Mouse (Mus musculus): ENCODE measurements around the gene Kif21b. TPM values are rescaled to one million over a fixed set of nuclear protein-coding genes. Genes with fewer than 3 reads are reported as not detected.

Kif21b gene
- total and polyA plus RNA-seq, 3 experiments: 4.0 to 34.0 TPM; not detected in 1

DNA sequence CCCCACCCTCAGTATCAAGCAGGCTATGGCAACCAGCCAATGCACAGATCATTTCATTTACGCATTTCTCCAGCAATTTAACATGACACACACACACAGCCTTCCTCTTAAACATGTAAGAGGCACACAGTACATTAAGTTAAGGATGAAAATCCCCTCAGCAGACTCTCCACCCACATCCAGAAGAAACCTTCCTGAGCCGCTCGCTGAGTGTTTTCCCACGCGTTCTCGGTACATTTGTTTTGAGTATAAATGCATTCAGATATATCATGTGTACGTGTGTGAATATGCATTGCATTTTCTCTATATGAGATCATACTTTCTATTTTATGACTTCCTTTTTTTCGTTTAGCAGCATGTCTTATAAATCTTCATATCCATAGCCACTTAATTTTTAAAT is 20.2 kb downstream of the Kif21b start:
- no peak overlapping the region for H3K27ac ChIP-seq (ENCODE audit: control insufficient read depth, low read depth, low read length)
- H3K4me3 ChIP-seq (ENCODE audit: control insufficient read depth in 1 of 2, insufficient read depth in 1 of 2, low read depth in 2 of 2, low read length in 2 of 2): no peak overlapping the region
- no peaks in the 10 kb centered on the region for H3K27me3 ChIP-seq (ENCODE audit: control insufficient read depth in 1 of 2, insufficient read depth in 2 of 2, low read length in 2 of 2)
- H3K36me3 ChIP-seq (ENCODE audit: control insufficient read depth in 1 of 2, insufficient read depth in 2 of 2, low read length in 2 of 2): peaks cover 0 to 4% of the 10 kb centered on the region in 2 experiments; a peak in 2 of 4 replicates
- no peak for TF ChIP-seq POLR2AphosphoS5 (IDR thresholded peaks at IDR 0.05; ENCODE audit: borderline replicate concordance, low read depth, low read length)
- no peak for TF ChIP-seq CHD1 (IDR thresholded peaks at IDR 0.05; ENCODE audit: low read depth, low read length)
- no peak for TF ChIP-seq ZMIZ1 (IDR thresholded peaks at IDR 0.05; ENCODE audit: low read depth, low read length)
- no peak for TF ChIP-seq ZC3H11A (IDR thresholded peaks at IDR 0.05; ENCODE audit: low read depth, low read length)
- TF ChIP-seq SMC3 (IDR thresholded peaks at IDR 0.05; ENCODE audit: low read depth, low read length): no peak
- no peak for TF ChIP-seq POLR2A (IDR thresholded peaks at IDR 0.05; ENCODE audit: control insufficient read depth in 1 of 2, insufficient read depth in 1 of 2, low read depth in 1 of 2, low read length in 2 of 2, poor library complexity in 1 of 2)
- TF ChIP-seq KAT2A (conservative IDR thresholded peaks at IDR 0.05; ENCODE audit: low read depth, low read length): no peak
- no peak for TF ChIP-seq NRF1 (IDR thresholded peaks at IDR 0.05; ENCODE audit: insufficient read depth, low read depth, low read length, poor library complexity, severe bottlenecking)
- TF ChIP-seq BHLHE40 (IDR thresholded peaks at IDR 0.05; ENCODE audit: borderline replicate concordance, low read depth, low read length): no peak
- no peak for TF ChIP-seq GABPA (IDR thresholded peaks at IDR 0.05; ENCODE audit: low read depth, low read length)
- no peak for TF ChIP-seq MYC (IDR thresholded peaks at IDR 0.05; ENCODE audit: low read depth, low read length)
- no peak for TF ChIP-seq ETS1 (IDR thresholded peaks at IDR 0.05; ENCODE audit: low read depth, low read length)
- no peak for TF ChIP-seq UBTF (IDR thresholded peaks at IDR 0.05; ENCODE audit: borderline replicate concordance, insufficient read depth, low read depth, low read length)
- no peak for TF ChIP-seq RCOR1 (IDR thresholded peaks at IDR 0.05; ENCODE audit: low read depth, low read length)
- TF ChIP-seq RAD21 (IDR thresholded peaks at IDR 0.05; ENCODE audit: low read depth, low read length): no peak
- TF ChIP-seq TAL1 (IDR thresholded peaks at IDR 0.05; ENCODE audit: low read length): no peak
- TF ChIP-seq MAFK (IDR thresholded peaks at IDR 0.05; ENCODE audit: borderline replicate concordance, low read depth, low read length): no peak
- H3K9me3 ChIP-seq (replicated peaks; ENCODE audit: insufficient read depth, low read length): no peaks in the 10 kb centered on the region
- H3K4me1 ChIP-seq (ENCODE audit: control insufficient read depth in 1 of 2, insufficient read depth in 2 of 2, low read length in 2 of 2): no peaks in the 10 kb centered on the region
- H3K79me2 ChIP-seq (ENCODE audit: control insufficient read depth, insufficient read depth, low read length, poor library complexity): no peaks in the 10 kb centered on the region
- no peak overlapping the region for H3K9ac ChIP-seq (ENCODE audit: control insufficient read depth, low read depth, low read length, poor library complexity, severe bottlenecking)
- no peak for DNase-seq (ENCODE audit: low read depth, low spot score)

- TF ChIP-seq MAZ (IDR thresholded peaks at IDR 0.05; ENCODE audit: low read depth, low read length): no peak
- no peak for TF ChIP-seq ZMIZ1 (IDR thresholded peaks at IDR 0.05; ENCODE audit: low read depth, low read length)
- TF ChIP-seq POLR2AphosphoS5 (IDR thresholded peaks at IDR 0.05; ENCODE audit: borderline replicate concordance, low read depth, low read length): no peak
- TF ChIP-seq TBP (IDR thresholded peaks at IDR 0.05; ENCODE audit: low read depth, low read length): no peak
- TF ChIP-seq TAL1 (IDR thresholded peaks at IDR 0.05; ENCODE audit: low read length): no peak
- H3K79me2 ChIP-seq (ENCODE audit: control insufficient read depth, insufficient read depth, low read length, poor library complexity): no peaks in the 10 kb centered on the region
- H3K4me3 ChIP-seq (ENCODE audit: control insufficient read depth in 1 of 2, insufficient read depth in 1 of 2, low read depth in 2 of 2, low read length in 2 of 2): no peak overlapping the region
- no peak overlapping the region for H3K27ac ChIP-seq (ENCODE audit: control insufficient read depth, low read depth, low read length)
- H3K27me3 ChIP-seq (ENCODE audit: control insufficient read depth in 1 of 2, insufficient read depth in 2 of 2, low read length in 2 of 2): no peaks in the 10 kb centered on the region
- H3K4me1 ChIP-seq (ENCODE audit: control insufficient read depth in 1 of 2, insufficient read depth in 2 of 2, low read length in 2 of 2): no peaks in the 10 kb centered on the region
- H3K9ac ChIP-seq (ENCODE audit: control insufficient read depth, low read depth, low read length, poor library complexity, severe bottlenecking): no peak overlapping the region
- DNase-seq (ENCODE audit: low read depth, low spot score): no peak
- H3K9me3 ChIP-seq (replicated peaks; ENCODE audit: insufficient read depth, low read length): no peaks in the 10 kb centered on the region
- peaks cover 0 to 4% of the 10 kb centered on the region in 2 experiments; a peak in 2 of 4 replicates for H3K36me3 ChIP-seq (ENCODE audit: control insufficient read depth in 1 of 2, insufficient read depth in 2 of 2, low read length in 2 of 2)
These were observed 25.1 kb downstream of the Kif21b start for GRCm38 (mm10) chr1:136156304-136156703.
